Comparison of ENCODE assay signal across 10 mouse cellular contexts in genomic region chr9:106531833-106532232, GRCm38 (mm10). TPM values are rescaled to one million over a fixed set of nuclear protein-coding genes. Genes with fewer than 3 reads are reported as not detected.
DNase-seq lines count a peak whose midpoint lies in the region; ATAC-seq and TF ChIP-seq lines count a peak whose summit lies in the region.
"Had no signal": no experiment of that assay in that cellular context is flagged by ENCODE, and none has a peak within 500 bp of the region (broad histone marks: within the 10 kb centered on the region; RNA-seq: fewer than 3 reads in every experiment).

No protein-coding gene starts in this region.

- DNase-seq in gastrocnemius, adult 2 months, result no peak
- DNase-seq in gastrocnemius, adult 8-10 months (ENCODE audit: low spot score in 2 of 2), result no peak
- peak; percentile 25 to 32 for DNase-seq in right cerebral cortex, adult 2 months (ENCODE audit: low spot score in 2 of 2)
- DNase-seq in right cerebral cortex, postnatal 36 days (ENCODE audit: low spot score in 2 of 2), result no peak
- DNase-seq in c-Kit-positive CD71-positive TER-119-negative erythroid progenitor cells, embryonic 14.5 days (ENCODE audit: low read depth), result peak; percentile 36
- DNase-seq in left cerebral cortex, postnatal 4 days, result peak; percentile 9
- peak; percentile 19 for DNase-seq in stomach, postnatal 0 days (ENCODE audit: low spot score)
- DNase-seq in urinary bladder, postnatal 36 days (ENCODE audit: low spot score in 2 of 2), result no peak

- no peak overlapping the region for H3K9ac ChIP-seq in stomach, postnatal 0 days (ENCODE audit: low read length)
- H3K9ac ChIP-seq: embryonic facial prominence, embryonic 15.5 days had no signal

- TF ChIP-seq CTCF in gastrocnemius, adult 2 months (IDR thresholded peaks at IDR 0.05), result peak; percentile 68
- TF ChIP-seq CTCF in stomach, postnatal 0 days (IDR thresholded peaks at IDR 0.05; ENCODE audit: low read depth), result peak; percentile 86

- H3K27ac ChIP-seq in gastrocnemius, adult 2 months, result no peak overlapping the region
- H3K27ac ChIP-seq in stomach, postnatal 0 days (replicated peaks), result no peak overlapping the region
- H3K27ac ChIP-seq: embryonic facial prominence, embryonic 15.5 days; macrophage had no signal

- no peak for ATAC-seq in stomach, postnatal 0 days (ENCODE audit: low FRiP score, low TSS enrichment)

- no peaks in the 10 kb centered on the region for H3K9me3 ChIP-seq in stomach, postnatal 0 days (ENCODE audit: control insufficient read depth, low read length)
- H3K9me3 ChIP-seq: embryonic facial prominence, embryonic 15.5 days had no signal

- WGBS in stomach, postnatal 0 days, result 25% methylated on average over 3 of the region's 3 CpGs

- no peaks in the 10 kb centered on the region for H3K36me3 ChIP-seq in stomach, postnatal 0 days (ENCODE audit: control insufficient read depth, insufficient read depth, low read length)
- H3K36me3 ChIP-seq: embryonic facial prominence, embryonic 15.5 days had no signal

- H3K27me3 ChIP-seq in stomach, postnatal 0 days (ENCODE audit: control insufficient read depth, insufficient read depth, low read length), result no peaks in the 10 kb centered on the region
- H3K27me3 ChIP-seq: embryonic facial prominence, embryonic 15.5 days had no signal

- TF ChIP-seq EP300 in stomach, postnatal 0 days (optimal IDR thresholded peaks at IDR 0.05), result no peak

- no peak overlapping the region for H3K4me2 ChIP-seq in stomach, postnatal 0 days (replicated peaks; ENCODE audit: low read depth)
- H3K4me2 ChIP-seq: embryonic facial prominence, embryonic 15.5 days had no signal

- intact Hi-C loops in gastrocnemius, adult 2 months (cut with DNase I), result no loop called here
- intact Hi-C loops in left cerebral cortex, postnatal 4 days (cut with DNase I), result loop anchor here (10.0 kb wide), 1 partner anchor 113 kb away; no protein-coding TSS in a partner anchor

- no peaks in the 10 kb centered on the region for H3K4me1 ChIP-seq in stomach, postnatal 0 days (replicated peaks; ENCODE audit: control insufficient read depth, insufficient read depth)
- H3K4me1 ChIP-seq: embryonic facial prominence, embryonic 15.5 days had no signal

- H3K4me3 ChIP-seq in gastrocnemius, adult 2 months, result no peak overlapping the region
- no peak overlapping the region for H3K4me3 ChIP-seq in stomach, postnatal 0 days (ENCODE audit: low read depth, low read length)
- H3K4me3 ChIP-seq: embryonic facial prominence, embryonic 15.5 days had no signal

RNA-seq across cellular contexts. Expression of gene Iqcf5, which starts 17.5 kb away (rescaled TPM):
- total RNA-seq in gastrocnemius, adult 2 months (2021), result not detected
- not detected for total RNA-seq in gastrocnemius, adult 8-10 months (2022)
- under 1 TPM in 1 of 2 experiments, not detected in 1; 0.78 TPM for total RNA-seq in left cerebral cortex, postnatal 4 days (2021)
- not detected in 2 replicates for polyA plus RNA-seq in stomach, postnatal 0 days (2015; fragmentation: Nextera tagmentation; extraction: Ambion mirVana)
- polyA plus RNA-seq: embryonic facial prominence, embryonic 15.5 days; macrophage had no signal

RNA-seq across cellular contexts. Expression of gene Iqcf3, which starts 29.6 kb away (rescaled TPM):
- total RNA-seq in gastrocnemius, adult 2 months (2021), result not detected
- total RNA-seq in gastrocnemius, adult 8-10 months (2022), result not detected
- not detected for total RNA-seq in left cerebral cortex, postnatal 4 days (2021)
- not detected in 2 replicates for polyA plus RNA-seq in stomach, postnatal 0 days (2015; fragmentation: Nextera tagmentation; extraction: Ambion mirVana)
- polyA plus RNA-seq: embryonic facial prominence, embryonic 15.5 days; macrophage had no signal

RNA-seq across cellular contexts. Expression of gene Iqcf1, which starts 32.1 kb away (rescaled TPM):
- not detected for total RNA-seq in gastrocnemius, adult 2 months (2021)
- total RNA-seq in gastrocnemius, adult 8-10 months (2022), result not detected
- not detected for total RNA-seq in left cerebral cortex, postnatal 4 days (2021)
- polyA plus RNA-seq in stomach, postnatal 0 days (2015; fragmentation: Nextera tagmentation; extraction: Ambion mirVana), result not detected in 2 replicates
- polyA plus RNA-seq: embryonic facial prominence, embryonic 15.5 days; macrophage had no signal

RNA-seq across cellular contexts. Expression of gene Iqcf4, which starts 39.0 kb away (rescaled TPM):
- total RNA-seq in gastrocnemius, adult 2 months (2021), result not detected
- not detected for total RNA-seq in gastrocnemius, adult 8-10 months (2022)
- not detected for total RNA-seq in left cerebral cortex, postnatal 4 days (2021)
- polyA plus RNA-seq in stomach, postnatal 0 days (2015; fragmentation: Nextera tagmentation; extraction: Ambion mirVana), result not detected in 2 replicates
- polyA plus RNA-seq: embryonic facial prominence, embryonic 15.5 days; macrophage had no signal

RNA-seq across cellular contexts. Expression of gene Parp3, which starts 55.1 kb away (rescaled TPM):
- total RNA-seq in gastrocnemius, adult 2 months (2021), result 10 to 100 TPM; 60.4 to 75.3 TPM
- total RNA-seq in gastrocnemius, adult 8-10 months (2022), result 10 to 100 TPM; 61.1 to 71.7 (median 70.1) TPM
- total RNA-seq in left cerebral cortex, postnatal 4 days (2021), result 1 to 10 TPM; 2.8 to 3.3 TPM
- 5.8 TPM in 2 replicates for polyA plus RNA-seq in stomach, postnatal 0 days (2015; fragmentation: Nextera tagmentation; extraction: Ambion mirVana)

Comparison
In these comparisons a context has a peak if more than half of its experiments do, and no peak if none do; other contexts are left out.
1. DNase-seq: peak in right cerebral cortex, adult 2 months (2 of 2), c-Kit-positive CD71-positive TER-119-negative erythroid progenitor cells, embryonic 14.5 days (single experiment), left cerebral cortex, postnatal 4 days (single experiment) and stomach, postnatal 0 days (single experiment); none in gastrocnemius, adult 2 months (single experiment), gastrocnemius, adult 8-10 months (0 of 2), right cerebral cortex, postnatal 36 days (0 of 2) and urinary bladder, postnatal 36 days (0 of 2).